Mouse (Mus musculus) liver, embryonic 16.5 days (tissue): ENCODE results near the gene Ngp. TPM values are rescaled to one million over a fixed set of nuclear protein-coding genes. Genes with fewer than 3 reads are reported as not detected.
"Not testable (repeated sequence)": the region's sequence is repeated elsewhere in the genome, so short reads cannot be mapped to it uniquely, and the experiment has no call there.

Experiments
- ATAC-seq: fragments of 200-750 bp; cut with Nextera tagmentation; 2 replicates; pipeline ENCODE4 v1.8.0; 2017; ENCODE audit warnings: low read depth, mild to moderate bottlenecking, moderate number of reproducible peaks, moderate library complexity
- H3K27ac ChIP-seq: fragments of 300-500 bp; sonication (generic); 2 replicates; pipeline ENCODE4 v1.5.1; 2014; ENCODE audit warnings: mild to moderate bottlenecking, low read length
- H3K27me3 ChIP-seq: fragments of 300-500 bp; sonication (generic); 2 replicates; pipeline ENCODE4 v1.6.1; 2014; ENCODE audit warnings: low read depth, low read length, mixed read lengths; ENCODE audit not compliant: control insufficient read depth, insufficient read depth
- H3K36me3 ChIP-seq: fragments of 300-500 bp; sonication (generic); 2 replicates; pipeline ENCODE4 v1.6.1; 2014; ENCODE audit warnings: mild to moderate bottlenecking; ENCODE audit not compliant: control insufficient read depth, insufficient read depth
- H3K4me1 ChIP-seq: fragments of 300-500 bp; sonication (generic); 2 replicates; pipeline ENCODE4 v1.6.1; 2014; ENCODE audit warnings: low read depth, low read length, mixed read lengths; ENCODE audit not compliant: control insufficient read depth
- H3K4me2 ChIP-seq: fragments of 300-500 bp; sonication (generic); 2 replicates; pipeline ENCODE4 v1.6.1; 2014; ENCODE audit warnings: low read depth, low read length, mixed read lengths
- H3K4me3 ChIP-seq: fragments of 300-500 bp; sonication (generic); 2 replicates; pipeline ENCODE4 v1.5.1; 2014; ENCODE audit warnings: low read depth, mild to moderate bottlenecking, low read length
- H3K9ac ChIP-seq: fragments of 300-500 bp; sonication (generic); 2 replicates; pipeline ENCODE4 v1.6.1; 2014; ENCODE audit warnings: low read depth, low read length
- H3K9me3 ChIP-seq: fragments of 300-500 bp; sonication (generic); replicated peaks from 2 replicates; pipeline ENCODE4 v1.6.1; 2016; ENCODE audit warnings: low read length; ENCODE audit not compliant: control insufficient read depth
- WGBS: fragments of 180-500 bp; shearing (Covaris S2); extraction: QIAGEN DNeasy Blood & Tissue Kit; methylation state at CpG from one replicate; pipeline ENCODE4 v1.1.7; 2014; ENCODE audit not compliant: insufficient replicate concordance; 5-methylcytosine and 5-hydroxymethylcytosine counted together
- polyA plus RNA-seq: library from polyadenylated mRNA; unstranded; fragments of >200 nt; fragmentation: Nextera tagmentation; extraction: Ambion mirVana; gene quantifications from 2 replicates; pipeline ENCODE4 v1.2.1, GENCODE M21; 2015

The Ngp gene
- 551 and 721 TPM in 2 replicates for polyA plus RNA-seq

GRCm38 (mm10) chr9:110419511-110420112 lies at the start of gene Ngp:
TSS of gene Ngp (plus strand) at chr9:110419747.
- WGBS: 70% methylated on average over 12 of the region's 12 CpGs
- Histone ChIP-seq H3K4me1 (no peaks in the 10 kb centered on the region), H3K4me2 (no peak within 1 kb of the TSS), H3K36me3 (no peaks in the 10 kb centered on the region), H3K27me3 (no peaks in the 10 kb centered on the region), H3K4me3 (peak within 1 kb of the TSS; percentile 11; the same call in 1 of the 2 replicates), H3K9ac (no peak within 1 kb of the TSS), H3K27ac (no peak within 1 kb of the TSS), H3K9me3 (no peaks in the 10 kb centered on the region)
- no peak for ATAC-seq

GRCm38 (mm10) chr9:110369860-110370259 lies 49.7 kb upstream of the Ngp start:
- Histone ChIP-seq H3K4me3 (no peak overlapping the region), H3K4me1 (no peaks in the 10 kb centered on the region), H3K9me3 (no peaks in the 10 kb centered on the region), H3K9ac (no peak overlapping the region), H3K36me3 (no peaks in the 10 kb centered on the region), H3K27me3 (no peaks in the 10 kb centered on the region), H3K4me2 (no peak overlapping the region), H3K27ac (no peak overlapping the region)
- WGBS: 74% methylated on average over 3 of the region's 3 CpGs
- no peak for ATAC-seq

GRCm38 (mm10) chr9:110373871-110374270 lies 45.7 kb upstream of the Ngp start:
- ATAC-seq: no peak
- H3K4me3 ChIP-seq: no peak overlapping the region
- H3K9me3 ChIP-seq: no peaks in the 10 kb centered on the region
- H3K4me1 ChIP-seq: no peaks in the 10 kb centered on the region
- no peak overlapping the region for H3K9ac ChIP-seq
- H3K36me3 ChIP-seq: peaks cover 5% of the 10 kb centered on the region
- H3K27ac ChIP-seq: no peak overlapping the region
- WGBS: 84% methylated on average over 13 of the region's 13 CpGs
- no peaks in the 10 kb centered on the region for H3K27me3 ChIP-seq
- H3K4me2 ChIP-seq: no peak overlapping the region

GRCm38 (mm10) chr9:110375668-110376067 lies 43.9 kb upstream of the Ngp start:
- WGBS: 69% methylated on average over 3 of the region's 3 CpGs
- Histone ChIP-seq H3K4me1 (no peaks in the 10 kb centered on the region; the same call in 1 of the 2 replicates), H3K27me3 (no peaks in the 10 kb centered on the region), H3K9ac (no peak overlapping the region), H3K36me3 (peaks cover 9% of the 10 kb centered on the region), H3K9me3 (no peaks in the 10 kb centered on the region), H3K4me3 (no peak overlapping the region), H3K4me2 (no peak overlapping the region), H3K27ac (no peak overlapping the region)
- no peak for ATAC-seq

GRCm38 (mm10) chr9:110377655-110378054 lies 41.9 kb upstream of the Ngp start:
- not testable (repeated sequence) for ATAC-seq

GRCm38 (mm10) chr9:110379361-110379760 lies 40.2 kb upstream of the Ngp start:
- H3K4me1 ChIP-seq: no peaks in the 10 kb centered on the region; the same call in 1 of the 2 replicates
- H3K4me3 ChIP-seq: no peak overlapping the region
- H3K27me3 ChIP-seq: no peaks in the 10 kb centered on the region
- no peak overlapping the region for H3K9ac ChIP-seq
- 88% methylated on average over 8 of the region's 8 CpGs for WGBS
- no peaks in the 10 kb centered on the region for H3K9me3 ChIP-seq
- H3K4me2 ChIP-seq: no peak overlapping the region
- H3K36me3 ChIP-seq: peaks cover 9% of the 10 kb centered on the region
- ATAC-seq: no peak
- no peak overlapping the region for H3K27ac ChIP-seq

More at GRCm38 (mm10) chr9:110377655-110378054, 41.9 kb upstream of the Ngp start:
- not testable (repeated sequence) for H3K36me3 ChIP-seq, H3K4me2 ChIP-seq, H3K27me3 ChIP-seq, H3K9me3 ChIP-seq, H3K9ac ChIP-seq, H3K27ac ChIP-seq, H3K4me1 ChIP-seq, H3K4me3 ChIP-seq
- 81% methylated on average over 15 of the region's 15 CpGs for WGBS

- H3K27me3 ChIP-seq: no peaks in the 10 kb centered on the region
- H3K27ac ChIP-seq: no peak overlapping the region
- peaks cover 20% of the 10 kb centered on the region for H3K36me3 ChIP-seq
- 64% methylated on average over 21 of the region's 21 CpGs for WGBS
- no peak overlapping the region for H3K9ac ChIP-seq
- no peaks in the 10 kb centered on the region for H3K9me3 ChIP-seq
- no peak overlapping the region for H3K4me2 ChIP-seq
- peak; percentile 42 for ATAC-seq
- no peaks in the 10 kb centered on the region; the same call in 1 of the 2 replicates for H3K4me1 ChIP-seq
- no peak overlapping the region for H3K4me3 ChIP-seq
These were observed 38.9 kb upstream of the Ngp start for GRCm38 (mm10) chr9:110380662-110381061.

- Histone ChIP-seq H3K4me2 (no peak overlapping the region), H3K9me3 (no peaks in the 10 kb centered on the region), H3K27ac (no peak overlapping the region), H3K27me3 (no peaks in the 10 kb centered on the region), H3K36me3 (peaks cover 23% of the 10 kb centered on the region), H3K4me3 (no peak overlapping the region), H3K4me1 (no peaks in the 10 kb centered on the region; the same call in 1 of the 2 replicates), H3K9ac (no peak overlapping the region)
- no peak for ATAC-seq
- WGBS: 78% methylated on average over 12 of the region's 12 CpGs
These were observed 38.3 kb upstream of the Ngp start for GRCm38 (mm10) chr9:110381292-110381691.

GRCm38 (mm10) chr9:110384369-110384929 lies 35.1 kb upstream of the Ngp start:
- 73% methylated on average over 7 of the region's 7 CpGs for WGBS
- H3K36me3 ChIP-seq: peaks cover 23% of the 10 kb centered on the region
- no peak overlapping the region for H3K4me3 ChIP-seq
- no peak overlapping the region for H3K4me2 ChIP-seq
- H3K9ac ChIP-seq: no peak overlapping the region
- no peaks in the 10 kb centered on the region; the same call in 1 of the 2 replicates for H3K4me1 ChIP-seq
- no peaks in the 10 kb centered on the region for H3K9me3 ChIP-seq
- no peak overlapping the region for H3K27ac ChIP-seq
- H3K27me3 ChIP-seq: no peaks in the 10 kb centered on the region
- ATAC-seq: no peak
